Mouse (Mus musculus) v-Abl transformed pro-B cells (cell line): ENCODE measurements at regions not wholly inside any gene's neighbourhood (a gene's known extent, or its start where the extent isn't known, plus 50 kb on each side); places are given as distances from the start of the nearest gene placed in this dataset.
"Not testable (repeated sequence)": the region's sequence is repeated elsewhere in the genome, so short reads cannot be mapped to it uniquely, and the experiment has no call there.

Experiments
- in situ Hi-C, 2 experiments: fragments of 400-800 bp; cut with MboI; formaldehyde crosslinking; loops; one replicate each; pipeline ENCODE4 v1.15.1; 2025; ENCODE audit not compliant: unreplicated experiment in 2 of 2

- in situ Hi-C loops, result no loop called here
Measured at GRCm38 (mm10) chr5:91762589-91762988, 200.3 kb downstream of the Rchy1 start.

DNA sequence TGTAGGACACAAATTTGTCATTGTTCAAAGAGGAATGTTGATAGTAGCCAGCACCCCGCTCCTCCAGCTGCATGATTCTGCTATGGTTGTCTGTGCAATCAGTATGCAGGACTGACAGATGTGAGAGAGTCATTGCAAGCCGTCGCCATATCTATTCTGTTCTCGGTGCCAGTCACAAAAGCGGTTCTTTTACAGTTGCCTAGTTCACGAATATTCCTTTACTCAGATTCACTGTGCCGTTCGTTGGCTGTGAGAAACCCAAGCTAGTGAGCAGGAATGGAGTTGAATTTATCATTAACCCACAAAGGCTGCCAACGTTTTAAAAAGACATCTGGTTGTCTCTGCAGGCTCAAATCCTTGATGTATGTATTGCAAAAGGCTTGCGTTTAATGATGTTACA, 206.9 kb downstream of the Rchy1 start:
- in situ Hi-C loops, result no loop called here

DNA sequence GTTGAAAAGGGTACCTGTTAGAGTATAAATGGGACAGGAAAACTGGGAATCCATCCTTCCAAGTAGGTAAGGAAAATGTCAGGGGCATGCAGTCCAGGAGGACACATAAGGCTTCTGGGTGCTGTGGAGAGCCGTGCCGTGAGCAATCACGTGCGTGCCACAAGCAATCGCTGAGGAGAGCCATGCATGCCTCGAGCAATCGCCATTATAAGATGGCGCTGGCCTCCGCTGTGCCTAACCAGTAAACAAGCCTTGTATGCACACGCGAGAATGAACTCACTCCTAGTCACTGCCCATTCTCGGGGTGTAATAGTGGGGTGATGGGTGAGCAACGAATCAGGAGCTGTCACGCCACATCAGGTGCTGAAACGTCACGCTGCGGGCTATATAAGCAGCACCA, 210.0 kb downstream of the Rchy1 start:
- in situ Hi-C loops, result not testable (repeated sequence)

DNA sequence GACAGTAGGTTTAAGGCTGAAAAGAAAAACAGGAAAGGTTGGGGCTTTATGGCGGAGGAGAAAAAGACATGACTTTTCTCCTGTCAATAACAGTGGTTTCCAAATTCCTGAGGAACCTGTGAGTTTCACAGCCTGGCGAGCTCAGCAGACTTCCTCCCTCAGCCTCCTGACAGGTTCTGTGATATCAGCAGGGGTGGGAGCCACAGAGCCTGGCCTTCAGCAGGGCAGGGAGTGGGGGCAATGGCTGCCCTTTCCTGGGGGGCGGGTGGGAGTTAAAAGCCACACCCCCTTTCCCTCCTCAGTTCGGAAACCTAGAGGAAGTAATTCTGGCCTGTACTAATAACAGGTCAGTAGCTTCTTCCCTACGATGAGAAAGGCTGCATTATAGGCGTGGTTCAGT, 211.7 kb downstream of the Rchy1 start:
- in situ Hi-C loops, result no loop called here

DNA sequence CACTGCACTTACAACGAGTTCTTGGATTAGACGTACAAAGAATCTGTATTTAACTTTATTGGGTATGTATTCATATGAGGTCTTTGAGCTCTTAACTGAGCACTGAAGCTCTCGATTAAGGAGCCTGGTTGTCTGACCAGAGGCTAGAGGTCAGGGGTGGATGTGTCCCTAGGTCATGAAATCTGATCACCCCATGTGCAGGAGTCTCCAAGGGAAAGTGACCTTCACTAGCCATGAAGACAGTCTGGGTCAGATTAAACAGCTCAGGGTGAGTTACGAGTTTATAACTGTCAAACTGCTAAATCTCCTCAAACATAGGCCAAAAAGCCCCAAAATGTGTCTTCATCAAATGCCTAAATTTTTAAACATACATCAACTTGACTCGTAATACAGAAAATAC, 216.8 kb downstream of the Rchy1 start:
- in situ Hi-C loops, result loop anchor here in 1 of 2 experiments (25.0 kb wide), 1 partner anchor 266 kb away; no protein-coding TSS in a partner anchor

- in situ Hi-C loops, result loop anchor here in 1 of 2 experiments (25.0 kb wide), 1 partner anchor 268 kb away; no protein-coding TSS in a partner anchor
Measured at GRCm38 (mm10) chr5:91744389-91744788, 218.5 kb downstream of the Rchy1 start.

- in situ Hi-C loops, result loop anchor here in 1 of 2 experiments (25.0 kb wide), 1 partner anchor 272 kb away; no protein-coding TSS in a partner anchor
Measured at GRCm38 (mm10) chr5:91740159-91740537, 222.7 kb downstream of the Rchy1 start.

DNA sequence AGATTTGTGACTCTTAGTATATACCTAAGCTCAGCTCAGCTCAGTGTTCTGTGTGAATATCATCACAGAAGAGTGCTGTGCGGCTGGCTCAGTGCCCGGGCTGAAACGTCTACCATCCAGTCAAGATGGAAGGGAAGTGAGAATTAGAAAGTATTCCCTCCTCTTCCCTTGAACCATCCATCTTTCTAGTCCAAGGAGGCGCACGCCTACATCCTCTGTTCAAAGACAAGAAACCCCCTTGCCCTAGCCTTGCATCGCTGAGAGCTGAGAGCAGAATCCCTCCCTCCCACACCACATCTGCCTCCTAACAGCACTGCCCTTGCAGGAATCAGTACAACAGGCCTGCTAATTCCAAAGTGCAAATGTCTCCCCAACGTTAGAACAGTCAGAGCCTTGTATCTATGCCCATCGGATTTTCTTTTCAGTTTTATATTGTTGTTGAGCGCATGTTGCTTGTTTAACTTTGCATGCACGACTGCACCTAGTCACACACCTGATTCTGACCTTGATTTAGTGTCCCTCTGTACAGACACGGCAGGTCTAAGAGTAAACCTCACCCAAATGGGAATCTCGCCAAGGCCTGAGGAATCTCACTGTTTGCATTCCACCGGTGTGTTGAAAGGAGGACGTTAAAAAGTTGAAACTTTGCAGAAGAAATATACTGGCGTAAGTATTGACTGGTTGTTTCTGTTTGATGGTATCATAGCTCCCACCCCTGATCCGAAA, 222.2 kb downstream of the Parm1 start:
- in situ Hi-C loops, result loop anchor here in 1 of 2 experiments (25.0 kb wide), 1 partner anchor 273 kb away; no protein-coding TSS in a partner anchor

DNA sequence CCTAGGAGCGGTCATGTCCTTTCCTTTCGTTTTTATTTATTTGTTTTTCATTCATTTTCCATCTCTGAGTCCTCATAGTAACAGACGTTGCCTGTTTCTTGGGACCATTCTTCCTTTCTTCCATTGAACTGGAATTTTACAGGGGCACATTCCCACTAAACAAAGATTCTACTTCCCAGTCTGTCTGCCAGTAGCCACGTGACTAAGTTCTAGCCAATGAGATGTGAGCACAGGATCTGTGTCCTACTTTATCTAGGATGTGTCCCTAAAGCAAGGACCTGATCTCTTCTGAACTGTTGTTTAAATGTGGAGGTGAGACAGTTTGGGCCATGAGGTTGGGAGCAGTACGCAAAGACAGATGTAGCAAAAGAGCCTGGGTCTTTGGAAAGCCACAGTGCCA, 214.6 kb downstream of the Parm1 start:
- in situ Hi-C loops, result loop anchor here in 1 of 2 experiments (25.0 kb wide), 1 partner anchor 280 kb away; no protein-coding TSS in a partner anchor

DNA sequence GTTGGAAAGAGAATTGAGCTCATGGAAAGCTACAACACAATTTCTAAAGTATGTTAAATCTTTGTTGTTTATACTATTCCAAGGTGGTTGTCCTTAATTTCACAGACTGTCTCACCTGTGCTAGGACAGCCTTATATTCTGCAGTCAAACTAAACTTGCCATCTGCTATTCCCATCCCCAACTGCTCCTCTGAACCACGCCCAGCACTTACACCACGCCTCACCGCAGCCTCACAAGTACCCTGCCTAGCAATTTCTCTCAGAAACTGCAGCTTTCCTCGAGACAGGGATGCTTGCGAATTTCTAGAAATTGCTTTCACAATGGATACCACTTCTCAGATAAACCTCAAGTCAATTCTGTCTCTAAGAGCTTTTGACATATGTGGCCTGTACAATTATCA, 213.7 kb downstream of the Parm1 start:
- in situ Hi-C loops, result loop anchor here in 1 of 2 experiments (25.0 kb wide), 1 partner anchor 281 kb away; no protein-coding TSS in a partner anchor

DNA sequence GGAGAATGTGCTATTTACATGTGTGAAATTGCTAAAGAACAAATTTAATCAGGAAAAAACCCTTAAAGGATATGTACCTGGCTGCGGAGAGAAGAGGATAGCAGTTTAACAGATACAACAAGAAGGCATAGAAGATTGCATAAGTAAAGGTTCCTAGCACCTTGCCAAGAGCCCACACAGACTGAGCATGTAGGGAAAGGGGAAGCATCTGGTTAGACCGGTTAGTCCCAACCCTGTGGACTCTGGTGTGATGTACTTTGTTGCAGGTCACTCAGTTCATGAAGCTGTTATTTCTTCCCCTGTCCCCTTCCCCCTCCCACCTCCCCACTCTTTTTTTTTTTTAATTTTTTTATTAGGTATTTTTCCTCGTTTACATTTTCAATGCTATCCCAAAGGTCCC, 212.5 kb downstream of the Parm1 start:
- in situ Hi-C loops, result loop anchor here in 1 of 2 experiments (25.0 kb wide), 1 partner anchor 282 kb away; no protein-coding TSS in a partner anchor

GRCm38 (mm10) chr5:91729415-91729814, 212.0 kb downstream of the Parm1 start:
- in situ Hi-C loops, result loop anchor here in 1 of 2 experiments (25.0 kb wide), 1 partner anchor 283 kb away; no protein-coding TSS in a partner anchor

DNA sequence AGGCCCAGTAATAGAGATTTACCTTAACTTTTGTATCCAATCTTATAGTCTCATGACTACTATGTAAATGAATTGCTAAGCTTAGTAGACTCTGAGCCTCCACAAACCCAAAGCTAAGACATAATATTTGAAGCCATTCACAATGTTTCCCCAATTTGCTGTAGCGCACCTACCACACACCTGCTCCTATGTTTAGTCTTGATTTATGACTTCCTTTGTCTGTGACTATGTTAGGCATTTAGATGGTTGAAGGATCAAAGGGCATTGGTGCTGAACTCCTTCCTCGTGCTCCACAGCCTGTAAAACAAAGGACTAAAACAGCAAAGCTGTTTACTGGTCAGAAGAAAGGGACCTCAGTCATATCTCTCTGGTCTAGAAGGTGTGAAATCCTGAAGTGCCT, 210.0 kb downstream of the Parm1 start:
- in situ Hi-C loops, result loop anchor here in 1 of 2 experiments (25.0 kb wide), 1 partner anchor 285 kb away; no protein-coding TSS in a partner anchor

DNA sequence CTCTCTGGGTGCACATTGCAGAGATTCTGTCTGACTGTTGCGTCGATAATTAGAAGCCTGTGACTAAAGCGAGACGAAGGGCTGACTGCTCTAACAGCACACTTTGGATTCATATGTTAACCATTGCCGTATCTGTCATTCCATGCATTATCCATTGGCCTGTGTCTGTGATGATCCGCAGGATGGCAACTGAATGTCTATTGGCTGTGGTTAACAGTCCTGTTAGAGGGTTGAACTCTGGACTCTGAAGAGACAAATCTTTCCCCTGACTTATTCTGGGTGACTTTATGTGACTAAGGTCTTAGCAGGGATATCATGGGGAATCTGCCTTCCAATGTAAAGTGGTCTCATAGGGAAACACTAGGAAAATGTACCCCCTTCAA, 208.7 kb downstream of the Parm1 start:
- in situ Hi-C loops, result loop anchor here in 1 of 2 experiments (25.0 kb wide), 1 partner anchor 286 kb away; no protein-coding TSS in a partner anchor

DNA sequence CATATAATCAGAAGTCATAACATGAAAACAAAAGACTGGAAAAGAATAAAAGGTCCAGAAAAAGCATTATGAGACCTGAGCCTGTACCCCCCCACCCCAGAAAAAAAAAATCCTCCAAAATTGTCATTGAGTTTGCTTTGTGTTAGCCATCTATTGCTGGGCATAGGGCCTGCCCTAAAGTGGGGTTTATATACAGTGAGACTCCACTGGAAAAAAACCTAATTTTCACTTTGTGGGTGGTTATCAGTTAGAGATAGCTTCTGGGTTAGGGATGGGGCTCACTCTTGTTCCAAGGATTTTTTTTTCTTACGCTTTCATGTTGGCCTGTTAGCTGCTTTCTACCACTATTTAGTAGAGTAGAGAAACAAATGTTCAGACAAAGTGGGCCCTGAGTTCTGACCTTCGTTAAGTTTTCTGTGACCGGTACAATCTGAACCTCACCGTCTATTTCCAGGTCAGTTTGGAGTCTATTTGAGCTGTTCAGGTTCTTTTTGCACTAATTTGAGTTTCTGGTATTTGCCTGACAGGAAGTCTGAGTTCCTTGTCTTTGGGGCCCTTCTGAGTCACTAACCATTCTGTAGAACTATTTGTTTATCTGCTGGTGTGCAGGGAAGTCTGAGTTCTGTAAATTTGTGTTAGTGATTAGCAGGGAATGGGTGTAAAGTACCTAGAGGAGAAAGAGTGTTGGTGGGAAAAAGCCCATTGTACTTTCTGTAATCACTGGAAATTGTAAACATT, 208.1 kb downstream of the Parm1 start:
- in situ Hi-C loops, result loop anchor here in 1 of 2 experiments (25.0 kb wide), 1 partner anchor 287 kb away; no protein-coding TSS in a partner anchor

DNA sequence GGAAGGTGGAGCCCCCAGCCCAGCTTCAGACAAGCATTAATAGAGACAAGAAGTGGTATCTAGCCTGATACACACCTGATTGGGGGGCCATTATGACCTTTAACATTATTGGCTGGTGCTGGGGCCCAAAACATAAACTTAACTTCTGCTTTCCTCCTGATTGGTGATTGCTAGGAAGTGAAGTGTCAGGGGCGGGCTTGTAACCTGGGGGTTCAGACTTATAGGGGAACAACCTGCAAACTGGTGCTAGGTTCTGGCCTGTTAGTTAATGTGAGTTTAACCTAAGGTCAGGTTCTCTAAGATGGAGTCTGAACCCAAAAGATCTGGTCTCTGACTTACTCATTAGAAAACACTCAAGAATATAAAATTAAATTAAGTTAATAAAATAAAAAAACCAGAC, 207.5 kb downstream of the Parm1 start:
- in situ Hi-C loops, result loop anchor here in 1 of 2 experiments (25.0 kb wide), 1 partner anchor 287 kb away; no protein-coding TSS in a partner anchor

GRCm38 (mm10) chr5:91723416-91723815, 206.0 kb downstream of the Parm1 start:
- in situ Hi-C loops, result no loop called here

- in situ Hi-C loops, result no loop called here
Measured at GRCm38 (mm10) chr5:91722982-91723381, 205.6 kb downstream of the Parm1 start.

GRCm38 (mm10) chr5:91722403-91722802, 205.0 kb downstream of the Parm1 start:
- in situ Hi-C loops, result no loop called here

DNA sequence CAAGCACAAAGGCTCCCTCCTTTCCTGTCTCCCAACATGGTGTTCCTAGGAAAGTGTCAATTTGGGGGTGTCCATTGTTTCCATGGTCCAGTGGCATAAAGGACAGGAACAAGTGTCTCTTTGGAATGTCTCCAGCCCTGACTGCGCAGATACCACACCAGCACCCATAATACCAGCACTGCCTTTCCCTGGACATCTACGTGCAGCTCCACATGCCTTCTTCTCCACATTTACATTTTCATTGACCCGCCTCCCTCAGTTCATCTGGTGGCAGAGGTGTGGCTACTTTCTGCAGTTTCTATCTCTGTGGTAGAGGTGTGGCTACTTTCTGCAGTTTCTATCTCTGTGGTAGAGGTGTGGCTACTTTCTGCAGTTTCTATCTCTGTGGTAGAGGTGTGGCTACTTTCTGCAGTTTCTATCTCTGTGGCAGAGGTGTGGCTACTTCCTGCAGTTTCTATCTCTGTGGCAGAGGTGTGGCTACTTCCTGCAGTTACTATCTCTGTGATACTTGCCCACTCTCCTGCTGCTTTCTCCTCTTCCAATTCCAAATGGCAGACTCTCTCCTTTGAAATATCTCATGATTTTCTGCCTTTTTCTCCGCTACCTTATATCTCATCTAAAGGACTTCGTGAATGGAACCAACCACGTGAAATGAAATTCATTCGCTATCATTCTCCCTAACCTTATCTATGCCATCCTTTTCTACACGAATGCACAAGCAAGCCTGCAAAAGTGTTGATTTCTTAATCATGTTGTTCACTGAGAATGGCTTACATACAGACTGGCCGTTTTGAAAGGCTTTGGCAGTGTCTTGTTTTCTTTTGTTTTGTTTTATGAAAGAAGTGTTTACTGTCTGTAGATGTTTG, 204.0 kb downstream of the Parm1 start:
- in situ Hi-C loops, result no loop called here
